Mouse (Mus musculus) olfactory bulb, adult 2 months (tissue): ENCODE data around the gene Nxpe5.

ENCODE experiments used
- CTCF ChIP-seq: fragments of 200-500 bp; IDR thresholded peaks from 2 replicates; pipeline ENCODE4 v1.5.1; 2012; ENCODE audit warnings: low read depth, mild to moderate bottlenecking, low read length, moderate library complexity; ENCODE audit not compliant: insufficient read depth
- POLR2A ChIP-seq: fragments of 200-500 bp; IDR thresholded peaks from 2 replicates; pipeline ENCODE4 v1.6.1; 2012; ENCODE audit warnings: mild to moderate bottlenecking, low read depth, low read length, moderate library complexity; ENCODE audit not compliant: insufficient read depth

- no peak for TF ChIP-seq CTCF
- no peak for TF ChIP-seq POLR2A
These were observed 49.7 kb downstream of the Nxpe5 start for GRCm38 (mm10) chr5:138275216-138276050.
